17 mouse cellular contexts compared by ENCODE assay signal in the genomic region with DNA sequence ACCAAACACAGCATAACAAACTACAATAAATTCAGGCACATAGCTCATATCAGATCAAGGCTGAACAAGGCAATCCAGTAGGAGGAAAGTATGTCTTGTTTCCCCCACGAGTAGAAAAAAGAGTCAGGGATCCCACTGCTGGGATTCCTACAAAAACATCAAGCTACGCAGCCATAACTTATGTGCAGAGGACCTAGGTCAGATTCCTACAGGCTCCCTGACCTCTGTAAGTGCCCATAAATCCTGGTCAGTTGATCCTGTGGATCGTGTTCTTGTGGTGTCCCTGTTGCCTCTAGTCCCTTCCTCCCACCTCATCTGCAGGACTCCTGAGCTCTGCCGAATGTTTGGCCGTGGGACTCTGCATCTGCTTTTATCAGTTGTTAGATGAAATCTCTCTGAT.
"Had no signal": no experiment of that assay in that cellular context is flagged by ENCODE, and none has a peak within 500 bp of the region (broad histone marks: within the 10 kb centered on the region; RNA-seq: fewer than 3 reads in every experiment).

No protein-coding gene starts in this region.

- DNase-seq: kidney, postnatal 10 days; kidney, postnatal 4 days; left cerebral cortex, postnatal 4 days; liver, postnatal 0 days; lung, postnatal 10 days; lung, postnatal 4 days; thymus, postnatal 36 days had no signal

- H3K4me2 ChIP-seq: limb, embryonic 12.5 days; limb, embryonic 15.5 days; liver, embryonic 11.5 days; lung, embryonic 15.5 days; midbrain, embryonic 12.5 days; midbrain, embryonic 15.5 days; neural tube, embryonic 13.5 days had no signal

- H3K36me3 ChIP-seq: limb, embryonic 12.5 days; limb, embryonic 15.5 days; lung, embryonic 15.5 days; midbrain, embryonic 12.5 days; midbrain, embryonic 15.5 days; neural tube, embryonic 13.5 days had no signal

- H3K9ac ChIP-seq: limb, embryonic 12.5 days; limb, embryonic 15.5 days; liver, embryonic 14.5 days; liver, postnatal 0 days; lung, embryonic 15.5 days; midbrain, embryonic 12.5 days; midbrain, embryonic 15.5 days; neural tube, embryonic 13.5 days had no signal

- ATAC-seq: intestine, postnatal 0 days; liver, postnatal 0 days; midbrain, embryonic 15.5 days had no signal

- H3K9me3 ChIP-seq: limb, embryonic 12.5 days; limb, embryonic 15.5 days; lung, embryonic 15.5 days; midbrain, embryonic 12.5 days; midbrain, embryonic 15.5 days; neural tube, embryonic 13.5 days had no signal

- H3K27me3 ChIP-seq: limb, embryonic 12.5 days; limb, embryonic 15.5 days; lung, embryonic 15.5 days; midbrain, embryonic 15.5 days; neural tube, embryonic 13.5 days had no signal

- H3K4me3 ChIP-seq: limb, embryonic 12.5 days; limb, embryonic 15.5 days; lung, embryonic 15.5 days; midbrain, embryonic 12.5 days; midbrain, embryonic 15.5 days; neural tube, embryonic 13.5 days had no signal

- H3K27ac ChIP-seq: limb, embryonic 12.5 days; limb, embryonic 15.5 days; liver, embryonic 14.5 days; lung, embryonic 15.5 days; midbrain, embryonic 12.5 days; midbrain, embryonic 15.5 days; neural tube, embryonic 13.5 days; stomach, postnatal 0 days had no signal
